Mouse (Mus musculus): ENCODE results near the gene Syt15.
A peak's percentile ranks its signal among the peaks of the same experiment; 100 is the strongest.

Syt15 gene

DNA sequence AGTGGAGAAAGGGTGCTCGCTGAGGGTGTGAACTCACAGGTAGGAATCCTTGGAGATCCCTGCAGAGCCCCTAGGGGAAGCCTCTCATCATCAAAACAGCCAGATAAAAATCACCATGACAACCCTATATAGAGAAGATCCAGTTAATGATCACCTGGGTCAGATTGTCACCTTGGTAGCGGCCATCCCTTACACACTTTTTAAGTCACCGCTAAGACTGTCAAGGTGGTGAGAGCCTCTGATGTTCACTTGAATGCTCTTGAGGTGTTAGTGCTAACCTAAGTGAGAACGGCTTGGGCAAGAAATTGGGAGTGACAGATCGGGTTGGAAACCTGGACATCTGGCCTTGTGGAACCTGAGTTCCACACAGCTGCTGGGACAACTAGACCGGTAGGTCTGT is at the start of gene Syt15:
Gene Syt15 (plus strand): TSS at position 301 of the 400 bp plus-strand sequence.
- no peak for DNase-seq (ENCODE audit: extremely low spot score, low spot score)

DNA sequence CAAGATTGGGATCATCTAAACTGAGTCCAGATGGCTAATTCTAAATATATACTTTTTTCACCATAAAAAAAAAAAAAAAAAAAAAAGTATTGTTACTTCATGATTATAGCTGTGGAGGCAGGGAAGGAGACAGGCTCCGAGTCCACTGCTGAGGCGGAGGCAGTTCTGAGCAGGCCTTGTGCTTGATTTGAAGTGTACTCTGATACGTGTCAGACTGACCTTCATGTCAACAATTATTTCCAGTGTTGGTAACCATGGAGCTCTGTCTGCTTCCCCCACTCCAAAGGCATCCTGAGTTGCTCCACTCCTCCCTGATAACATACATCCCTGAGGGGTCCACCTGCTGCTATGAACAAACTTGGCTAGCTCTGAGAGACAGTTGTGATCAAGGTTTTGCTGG is 48.3 kb upstream of the Syt15 start:
- DNase-seq (ENCODE audit: extremely low spot score, low spot score), result no peak

- no peak for DNase-seq (ENCODE audit: extremely low spot score, low spot score)
These were observed 40.0 kb upstream of the Syt15 start for GRCm38 (mm10) chr14:34179351-34179750.

DNA sequence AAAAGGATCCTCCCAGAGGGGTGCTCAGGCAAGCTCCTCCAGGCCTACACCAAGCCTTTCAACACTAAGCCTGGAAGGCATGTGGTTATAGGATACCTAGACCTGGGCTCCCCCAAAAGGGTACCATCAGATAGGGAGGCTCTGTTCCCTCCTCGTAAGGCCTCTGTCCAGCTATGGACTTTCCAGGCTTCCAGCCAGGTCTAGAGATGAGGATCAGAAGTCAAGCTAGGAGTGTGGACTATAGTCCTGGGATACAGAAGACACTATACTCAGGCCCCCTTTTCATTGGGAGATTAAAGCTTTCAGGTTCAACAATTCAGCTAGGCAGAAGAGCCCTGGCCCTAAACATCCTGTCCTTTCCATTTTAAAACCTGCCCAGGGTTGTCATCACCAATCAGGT is 36.3 kb upstream of the Syt15 start:
- DNase-seq (ENCODE audit: extremely low spot score, low spot score), result no peak

DNA sequence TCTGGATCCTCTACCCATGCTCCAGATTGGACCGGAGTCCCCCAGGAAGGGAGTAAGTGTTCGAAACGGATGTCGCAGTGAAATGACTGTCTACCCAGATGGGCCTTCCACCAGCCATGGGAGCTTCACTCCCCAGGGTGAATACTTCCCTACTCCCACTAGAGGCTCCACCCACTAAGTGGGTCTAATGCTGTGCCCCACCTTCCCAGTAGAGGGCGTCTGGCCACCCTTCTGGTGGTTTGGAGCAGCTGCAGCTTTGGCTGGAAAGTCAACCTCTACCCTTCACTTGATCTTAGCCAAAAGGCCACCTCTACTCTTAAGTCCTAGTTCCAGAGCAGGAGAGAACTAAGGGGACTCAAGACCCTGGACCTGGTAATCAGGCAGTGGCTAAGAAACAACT is 30.8 kb upstream of the Syt15 start:
- peak; percentile 24 for DNase-seq (ENCODE audit: extremely low spot score, low spot score)

GRCm38 (mm10) chr14:34190361-34190760 is 29.0 kb upstream of the Syt15 start:
- DNase-seq (ENCODE audit: extremely low spot score, low spot score), result no peak

DNA sequence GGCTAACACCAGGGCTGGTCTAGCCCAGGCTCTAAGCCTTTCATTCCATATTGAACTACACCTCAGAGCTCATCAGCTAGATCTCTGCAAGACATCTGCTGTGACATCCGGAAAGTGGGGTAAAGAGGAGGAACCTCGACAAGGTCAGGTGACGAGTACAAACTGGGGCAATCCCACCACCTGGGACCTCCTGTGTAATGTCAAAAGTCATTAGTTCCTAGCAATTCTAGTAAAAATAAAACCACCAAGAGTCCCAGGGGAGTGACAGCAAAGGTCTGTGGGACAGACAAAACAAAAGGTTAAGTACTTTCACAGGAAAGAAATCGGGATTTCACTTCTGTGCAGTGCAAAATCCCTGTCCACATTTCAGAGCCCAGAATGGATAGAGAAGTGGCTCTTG is 25.5 kb upstream of the Syt15 start:
- DNase-seq (ENCODE audit: extremely low spot score, low spot score), result no peak

GRCm38 (mm10) chr14:34195466-34195865 is 23.9 kb upstream of the Syt15 start:
- DNase-seq (ENCODE audit: extremely low spot score, low spot score), result no peak

DNA sequence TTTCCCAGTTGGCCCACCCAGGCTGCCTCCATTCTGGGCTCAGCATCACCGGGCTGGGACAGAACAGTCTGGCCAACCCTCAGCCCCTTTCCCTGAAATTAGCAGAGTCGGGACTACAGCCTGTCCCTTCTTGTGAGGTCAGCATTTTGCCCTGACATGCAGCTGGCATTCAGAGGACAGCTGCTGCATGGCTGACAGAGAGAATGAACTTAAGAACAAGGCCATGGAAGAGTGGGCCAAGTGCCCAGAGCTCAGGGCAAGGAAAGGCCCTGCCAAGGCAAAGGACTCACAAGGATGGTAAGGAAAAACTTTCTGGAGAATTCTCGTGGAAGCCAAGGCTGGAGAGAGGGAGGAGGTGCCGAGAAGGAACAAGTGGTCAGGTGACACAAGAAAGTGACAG is 22.7 kb upstream of the Syt15 start:
- no peak for DNase-seq (ENCODE audit: extremely low spot score, low spot score)

DNA sequence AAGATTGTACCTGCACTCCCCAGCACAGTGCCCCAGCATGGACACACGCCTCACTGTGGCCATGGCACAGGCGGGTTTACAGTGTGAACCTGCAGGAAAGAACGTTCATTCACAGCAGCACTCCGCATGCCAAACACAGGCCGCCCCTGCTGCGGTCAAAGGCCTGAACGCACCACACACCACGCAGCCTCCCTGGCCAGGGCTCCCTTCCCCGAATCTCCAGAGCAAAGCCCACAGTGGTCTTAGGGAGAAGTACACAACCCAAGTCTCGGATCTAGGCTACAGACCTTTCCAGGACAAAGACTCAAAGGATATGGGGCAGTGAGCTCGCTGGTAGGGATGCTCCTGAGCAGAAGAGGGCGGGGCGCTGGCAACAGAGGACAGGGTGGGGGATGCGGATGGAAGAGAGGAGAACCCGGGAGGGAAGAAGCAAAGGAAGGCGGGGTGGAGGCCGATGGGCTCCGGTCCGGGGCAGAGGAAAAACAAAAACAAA is 18.6 kb upstream of the Syt15 start:
- no peak for DNase-seq (ENCODE audit: extremely low spot score, low spot score)

GRCm38 (mm10) chr14:34201231-34202035 is 18.0 kb upstream of the Syt15 start, which contains the start of gene Gprin2:
TSS of gene Gprin2 (minus strand) at chr14:34201653.
- DNase-seq (ENCODE audit: extremely low spot score, low spot score), result peak; percentile 47

- no peak for DNase-seq (ENCODE audit: extremely low spot score, low spot score)
These were observed 11.4 kb upstream of the Syt15 start for GRCm38 (mm10) chr14:34207996-34208395.

DNA sequence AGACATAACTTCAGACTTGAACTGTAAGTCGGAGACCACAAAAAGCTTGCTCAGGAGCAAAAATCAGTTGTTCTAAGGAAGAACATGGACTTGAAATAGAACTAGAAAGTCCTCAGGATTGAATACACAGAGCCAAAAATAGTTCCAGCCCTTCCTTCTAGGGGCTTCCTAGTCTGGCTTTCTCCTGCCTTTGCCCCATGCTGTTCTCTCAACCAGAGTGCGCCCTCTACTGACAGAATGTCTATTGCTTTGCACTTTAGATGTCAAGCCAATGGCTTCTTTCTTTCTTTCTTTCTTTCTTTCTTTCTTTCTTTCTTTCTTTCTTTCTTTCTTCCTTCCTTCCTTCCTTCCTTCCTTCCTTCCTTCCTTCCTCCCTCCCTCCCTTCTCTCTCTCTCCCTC is 10.7 kb upstream of the Syt15 start:
- no peak for DNase-seq (ENCODE audit: extremely low spot score, low spot score)

GRCm38 (mm10) chr14:34209080-34209479 is 10.3 kb upstream of the Syt15 start:
- no peak for DNase-seq (ENCODE audit: extremely low spot score, low spot score)

DNA sequence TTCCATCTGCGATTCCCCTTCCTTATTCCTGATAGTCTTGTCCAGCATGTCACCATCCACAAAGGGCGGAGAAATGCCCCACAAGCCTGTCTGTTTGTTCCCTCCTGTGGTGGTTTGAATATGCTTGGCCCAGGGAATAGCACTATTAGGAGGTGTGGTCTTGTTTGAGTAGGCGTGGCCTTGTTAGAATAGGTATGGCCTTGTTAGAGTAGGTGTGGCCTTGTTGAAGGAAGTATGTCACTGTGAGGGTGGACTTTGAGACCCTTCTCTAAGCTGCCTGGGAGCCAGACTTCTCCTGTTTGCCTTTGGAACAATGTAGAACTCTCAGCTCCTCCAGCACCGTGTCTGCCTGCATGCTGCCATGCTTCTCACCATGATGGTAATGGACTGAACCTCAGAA is 9.5 kb upstream of the Syt15 start:
- DNase-seq (ENCODE audit: extremely low spot score, low spot score), result no peak

DNA sequence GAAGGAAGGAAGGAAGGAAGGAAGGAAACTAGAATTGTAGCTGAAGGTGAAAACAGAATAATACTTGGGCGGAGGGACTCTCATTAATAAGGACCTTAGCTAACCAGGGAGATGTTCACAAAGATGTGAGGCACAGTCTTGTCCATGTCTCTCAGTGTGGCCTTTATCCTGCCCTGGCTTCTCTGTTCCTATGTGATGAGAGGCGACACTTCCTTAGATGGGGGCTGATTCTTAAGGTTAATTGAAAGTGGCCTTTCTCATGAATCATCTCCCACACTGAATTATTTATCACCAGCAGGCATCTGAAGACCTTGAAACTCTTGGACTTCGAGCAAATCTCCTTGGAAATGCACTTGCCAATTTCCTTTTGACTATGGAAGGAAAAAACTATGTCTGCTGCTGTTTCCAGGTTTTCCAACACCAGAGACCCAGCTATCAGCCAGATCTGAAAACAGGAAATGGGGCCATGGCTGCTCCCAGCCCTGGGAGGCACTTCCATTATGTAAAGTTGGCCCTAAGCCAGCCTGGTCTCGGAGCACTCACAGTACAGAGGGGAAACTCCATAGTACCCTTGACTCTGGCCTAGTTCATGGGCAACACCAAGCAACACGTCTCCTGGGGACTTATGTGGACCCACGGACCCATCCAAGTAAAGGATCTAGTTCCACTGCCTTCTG is 3.8 kb upstream of the Syt15 start:
- DNase-seq (ENCODE audit: extremely low spot score, low spot score), result no peak

- no peak for DNase-seq (ENCODE audit: extremely low spot score, low spot score)
These were observed 397 bp downstream of the Syt15 start for GRCm38 (mm10) chr14:34219786-34220198.

DNA sequence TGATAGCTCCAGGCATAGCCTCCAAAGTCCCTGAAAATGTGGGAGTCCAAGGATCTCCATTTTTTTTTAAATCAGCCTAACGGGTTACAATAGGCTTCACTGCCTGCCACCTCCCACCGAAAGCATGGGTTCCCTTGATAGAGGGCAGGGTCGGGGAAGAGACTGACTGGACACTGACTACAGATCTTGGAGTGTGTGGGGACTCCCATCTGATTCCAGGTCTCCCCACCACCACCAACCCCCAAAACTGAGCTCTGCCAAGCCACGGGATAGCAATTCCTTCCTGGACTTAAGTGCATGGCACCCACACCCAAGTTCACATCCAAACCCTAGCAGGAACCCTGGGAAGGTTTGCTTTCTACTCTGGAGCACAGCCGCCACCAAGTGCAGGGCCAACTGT is 1.0 kb downstream of the Syt15 start:
- DNase-seq (ENCODE audit: extremely low spot score, low spot score), result no peak

- no peak for DNase-seq (ENCODE audit: extremely low spot score, low spot score)
These were observed 2.2 kb downstream of the Syt15 start for GRCm38 (mm10) chr14:34221416-34222077.

DNA sequence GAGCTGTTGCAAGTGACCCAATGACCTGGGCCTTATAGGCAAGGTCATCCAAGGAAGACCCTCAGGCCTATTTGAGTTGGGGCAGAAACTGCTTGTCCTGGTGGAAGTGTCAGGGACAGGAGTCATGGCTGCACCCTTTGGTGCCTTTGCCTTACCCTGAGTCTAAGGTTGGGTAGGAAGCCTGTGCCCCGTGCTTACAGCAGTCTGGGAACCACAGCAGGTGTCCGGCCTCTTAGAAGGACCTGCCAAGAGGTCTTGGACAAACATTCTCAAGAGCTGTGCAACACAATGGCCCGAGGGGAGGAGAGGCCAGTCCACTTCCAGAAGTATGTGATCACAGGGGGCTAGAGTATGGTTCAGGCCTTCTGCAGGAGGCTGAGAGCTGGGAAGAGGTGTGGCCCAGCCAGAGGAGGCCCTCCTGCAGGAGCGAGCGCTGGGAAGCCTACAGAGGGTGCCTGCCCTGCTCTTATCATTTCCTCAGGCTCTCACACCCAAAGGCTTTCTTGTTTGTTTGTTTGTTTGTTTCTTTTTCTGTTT is 4.0 kb downstream of the Syt15 start:
- no peak for DNase-seq (ENCODE audit: extremely low spot score, low spot score)

DNA sequence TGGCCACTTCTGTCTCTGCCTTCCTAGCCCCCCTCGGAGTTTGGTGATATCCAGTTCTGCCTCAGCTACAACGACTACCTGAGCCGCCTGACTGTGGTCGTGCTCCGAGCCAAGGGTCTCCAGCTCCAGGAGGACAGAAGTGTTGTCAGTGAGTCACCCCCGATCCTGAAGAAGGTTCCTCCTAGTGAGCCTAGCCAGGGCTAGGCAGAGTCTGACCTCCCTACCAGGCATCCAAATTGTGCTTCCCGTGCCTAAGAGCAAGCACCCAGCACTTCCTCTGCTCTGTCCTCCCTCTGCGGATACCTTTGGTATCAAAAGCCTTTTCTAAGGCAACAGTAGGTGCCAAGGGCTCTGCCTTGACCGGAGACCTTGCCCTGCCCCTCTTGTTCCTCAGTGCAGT is 6.6 kb downstream of the Syt15 start:
- DNase-seq (ENCODE audit: extremely low spot score, low spot score), result no peak

DNA sequence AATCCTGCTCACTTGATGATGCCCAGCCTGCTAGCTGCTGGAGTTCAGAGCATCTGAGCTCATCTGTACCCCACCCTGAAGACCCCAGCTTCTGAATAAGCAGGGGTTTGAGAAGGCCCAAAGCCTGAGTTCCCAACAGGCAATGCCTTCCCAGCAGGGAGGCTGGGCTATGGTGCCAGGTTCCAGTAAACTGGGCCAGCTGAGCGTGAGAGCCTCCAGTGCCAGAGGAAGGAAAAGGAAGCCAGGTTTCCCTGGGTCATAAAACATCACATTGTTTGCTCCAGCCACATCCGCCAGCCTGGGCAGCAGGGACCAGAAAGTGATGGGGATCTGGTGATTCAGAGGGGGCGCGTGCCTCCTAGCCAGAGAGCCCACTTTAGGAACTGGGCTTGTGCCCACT is 7.2 kb downstream of the Syt15 start:
- DNase-seq (ENCODE audit: extremely low spot score, low spot score), result no peak
